Mouse (Mus musculus): ENCODE results near the gene Gins2. TPM values are rescaled to one million over a fixed set of nuclear protein-coding genes. Genes with fewer than 3 reads are reported as not detected.

The Gins2 gene
- total and polyA plus RNA-seq, 3 experiments: 39.6 to 150 (median 49.3) TPM

GRCm38 (mm10) chr8:120633665-120634271 is 44.7 kb upstream of the Gins2 start (continued):
- TF ChIP-seq JUND (IDR thresholded peaks at IDR 0.05; ENCODE audit: low read depth, low read length): no peak

- no peak overlapping the region for H3K27ac ChIP-seq (ENCODE audit: control insufficient read depth, low read depth, low read length)
- H3K79me2 ChIP-seq (ENCODE audit: control insufficient read depth, insufficient read depth, low read length, poor library complexity): no peaks in the 10 kb centered on the region
- H3K36me3 ChIP-seq (ENCODE audit: control insufficient read depth in 1 of 2, insufficient read depth in 2 of 2, low read length in 2 of 2): no peaks in the 10 kb centered on the region; a peak in 1 of 4 replicates
- no peaks in the 10 kb centered on the region for H3K27me3 ChIP-seq (ENCODE audit: control insufficient read depth in 1 of 2, insufficient read depth in 2 of 2, low read length in 2 of 2)
- H3K9me3 ChIP-seq (replicated peaks; ENCODE audit: insufficient read depth, low read length): no peaks in the 10 kb centered on the region
- no peak overlapping the region for H3K9ac ChIP-seq (ENCODE audit: control insufficient read depth, low read depth, low read length, poor library complexity, severe bottlenecking)
- no peak for DNase-seq (ENCODE audit: low read depth, low spot score)
- no peak overlapping the region for H3K4me3 ChIP-seq (ENCODE audit: control insufficient read depth in 1 of 2, insufficient read depth in 1 of 2, low read depth in 2 of 2, low read length in 2 of 2)
- H3K4me1 ChIP-seq (ENCODE audit: control insufficient read depth in 1 of 2, insufficient read depth in 2 of 2, low read length in 2 of 2): no peaks in the 10 kb centered on the region
- TF ChIP-seq JUND (IDR thresholded peaks at IDR 0.05; ENCODE audit: low read depth, low read length): no peak
- TF ChIP-seq MAFK (IDR thresholded peaks at IDR 0.05; ENCODE audit: borderline replicate concordance, low read depth, low read length): no peak
- no peak for TF ChIP-seq HCFC1 (IDR thresholded peaks at IDR 0.05; ENCODE audit: low read depth, low read length)
- TF ChIP-seq MXI1 (IDR thresholded peaks at IDR 0.05; ENCODE audit: low read depth, low read length): no peak
These were observed 44.0 kb upstream of the Gins2 start for GRCm38 (mm10) chr8:120632969-120633664.

- H3K27me3 ChIP-seq (ENCODE audit: control insufficient read depth in 1 of 2, insufficient read depth in 2 of 2, low read length in 2 of 2): no peaks in the 10 kb centered on the region
- no peak overlapping the region for H3K4me3 ChIP-seq (ENCODE audit: control insufficient read depth in 1 of 2, insufficient read depth in 1 of 2, low read depth in 2 of 2, low read length in 2 of 2)
- TF ChIP-seq ZMIZ1 (IDR thresholded peaks at IDR 0.05; ENCODE audit: low read depth, low read length) (no peak), POLR2AphosphoS5 (IDR thresholded peaks at IDR 0.05; ENCODE audit: borderline replicate concordance, low read depth, low read length) (no peak), NELFE (IDR thresholded peaks at IDR 0.05; ENCODE audit: low read depth, low read length) (no peak), CHD2 (IDR thresholded peaks at IDR 0.05; ENCODE audit: low read length) (no peak), SIN3A (IDR thresholded peaks at IDR 0.05; ENCODE audit: low read length) (no peak), MAZ (IDR thresholded peaks at IDR 0.05; ENCODE audit: low read depth, low read length) (no peak), MXI1 (IDR thresholded peaks at IDR 0.05; ENCODE audit: low read depth, low read length) (no peak)
- H3K9me3 ChIP-seq (replicated peaks; ENCODE audit: insufficient read depth, low read length): no peaks in the 10 kb centered on the region
- DNase-seq (ENCODE audit: low read depth, low spot score): no peak
- no peaks in the 10 kb centered on the region; a peak in 1 of 4 replicates for H3K36me3 ChIP-seq (ENCODE audit: control insufficient read depth in 1 of 2, insufficient read depth in 2 of 2, low read length in 2 of 2)
- H3K4me1 ChIP-seq (ENCODE audit: control insufficient read depth in 1 of 2, insufficient read depth in 2 of 2, low read length in 2 of 2): no peaks in the 10 kb centered on the region
- H3K79me2 ChIP-seq (ENCODE audit: control insufficient read depth, insufficient read depth, low read length, poor library complexity): no peaks in the 10 kb centered on the region
- H3K27ac ChIP-seq (ENCODE audit: control insufficient read depth, low read depth, low read length): no peak overlapping the region
- H3K9ac ChIP-seq (ENCODE audit: control insufficient read depth, low read depth, low read length, poor library complexity, severe bottlenecking): no peak overlapping the region
These were observed 42.6 kb upstream of the Gins2 start for GRCm38 (mm10) chr8:120631441-120632375.
